Mouse (Mus musculus): ENCODE data around the gene 3110040M04Rik.
A peak's percentile ranks its signal among the peaks of the same experiment; 100 is the strongest.

- TF ChIP-seq POLR2A (IDR thresholded peaks at IDR 0.05; ENCODE audit: control insufficient read depth in 1 of 2, insufficient read depth in 1 of 2, low read depth in 1 of 2, low read length in 2 of 2, poor library complexity in 1 of 2) (no peak), EP300 (IDR thresholded peaks at IDR 0.05; ENCODE audit: low read depth in 1 of 2, low read length in 2 of 2) (peak; percentile 66 to 83; a peak in 3 of 4 replicates), CTCF (IDR thresholded peaks at IDR 0.05 in 2 of 3, conservative IDR thresholded peaks at IDR 0.05 in 1 of 3; ENCODE audit: control insufficient read depth in 1 of 3, insufficient read depth in 1 of 3, low read depth in 2 of 3, low read length in 3 of 3, poor library complexity in 1 of 3, severe bottlenecking in 1 of 3) (no peak), USF1 (IDR thresholded peaks at IDR 0.05; ENCODE audit: low read depth, low read length) (no peak), HCFC1 (IDR thresholded peaks at IDR 0.05; ENCODE audit: low read depth, low read length) (no peak), ZKSCAN1 (IDR thresholded peaks at IDR 0.05; ENCODE audit: low read depth, low read length) (no peak), ELF1 (IDR thresholded peaks at IDR 0.05; ENCODE audit: low read depth, low read length) (no peak), TCF12 (IDR thresholded peaks at IDR 0.05; ENCODE audit: low read depth, low read length) (peak; percentile 88), CHD1 (IDR thresholded peaks at IDR 0.05; ENCODE audit: low read depth, low read length) (no peak), ZC3H11A (IDR thresholded peaks at IDR 0.05; ENCODE audit: low read depth, low read length) (no peak), MAX (IDR thresholded peaks at IDR 0.05; ENCODE audit: low read length) (no peak)
Measured at GRCm38 (mm10) chr1:151180167-151180566, 23.8 kb upstream of the 3110040M04Rik start.

Data from MEL (cell line).